ENCODE assay signal across 9 mouse cellular contexts in the genomic region with DNA sequence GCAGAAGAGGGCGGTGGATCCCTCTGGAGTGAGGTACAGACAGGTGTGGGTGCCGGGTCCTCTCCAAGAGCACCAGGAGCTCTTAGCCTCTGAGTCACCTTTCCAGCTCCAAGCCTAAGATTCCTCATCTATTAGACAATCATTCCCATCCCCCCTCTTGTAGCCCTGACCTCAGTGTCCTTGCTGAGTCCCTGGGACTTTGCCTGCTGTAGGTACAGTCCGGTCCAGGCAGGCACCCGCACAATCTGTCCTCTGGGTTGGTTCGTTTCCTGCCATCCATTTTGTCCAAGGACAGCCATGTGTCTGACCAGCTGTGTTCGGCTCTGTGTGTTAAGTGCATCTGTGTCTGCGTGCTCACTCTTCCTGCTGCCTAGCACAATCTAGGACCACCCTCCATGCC. TPM values are rescaled to one million over a fixed set of nuclear protein-coding genes. Genes with fewer than 3 reads are reported as not detected.
DNase-seq lines count a peak whose midpoint lies in the region; ATAC-seq and TF ChIP-seq lines count a peak whose summit lies in the region.
"Had no signal": no experiment of that assay in that cellular context is flagged by ENCODE, and none has a peak within 500 bp of the region (broad histone marks: within the 10 kb centered on the region; RNA-seq: fewer than 3 reads in every experiment).

No protein-coding gene starts in this region.

- no peak overlapping the region for H3K4me2 ChIP-seq in heart, postnatal 0 days (ENCODE audit: low read depth, low read length)
- no peak overlapping the region for H3K4me2 ChIP-seq in embryonic facial prominence, embryonic 13.5 days
- peak overlapping the region; percentile 23; the same call in 1 of the 2 replicates for H3K4me2 ChIP-seq in limb, embryonic 13.5 days (replicated peaks)
- H3K4me2 ChIP-seq: liver, embryonic 13.5 days had no signal

- H3K36me3 ChIP-seq in heart, postnatal 0 days (replicated peaks; ENCODE audit: control insufficient read depth, insufficient read depth, low read length) = peaks cover 30% of the 10 kb centered on the region
- H3K36me3 ChIP-seq in embryonic facial prominence, embryonic 13.5 days = peaks cover 43% of the 10 kb centered on the region
- H3K36me3 ChIP-seq in limb, embryonic 13.5 days = peaks cover 36% of the 10 kb centered on the region

- DNase-seq in heart, postnatal 0 days (ENCODE audit: low spot score) = no peak
- no peak for DNase-seq in heart, adult 18-20 months
- DNase-seq in ES-CJ7 (ENCODE audit: low read depth, low spot score) = peak; percentile 51
- DNase-seq in urinary bladder, postnatal 25 days (ENCODE audit: low spot score) = no peak
- DNase-seq in spleen, postnatal 36 days (ENCODE audit: low spot score in 2 of 2) = no peak
- DNase-seq: liver, embryonic 13.5 days had no signal

- H3K27ac ChIP-seq in heart, postnatal 0 days (ENCODE audit: low read depth) = peak overlapping the region; percentile 78
- H3K27ac ChIP-seq in embryonic facial prominence, embryonic 13.5 days = peak overlapping the region; percentile 86
- H3K27ac ChIP-seq in limb, embryonic 13.5 days = peak overlapping the region; percentile 77

- no peaks in the 10 kb centered on the region for H3K9me3 ChIP-seq in heart, postnatal 0 days (replicated peaks; ENCODE audit: control insufficient read depth, low read length)
- no peaks in the 10 kb centered on the region for H3K9me3 ChIP-seq in embryonic facial prominence, embryonic 13.5 days
- H3K9me3 ChIP-seq in limb, embryonic 13.5 days = no peaks in the 10 kb centered on the region
- H3K9me3 ChIP-seq: liver, embryonic 13.5 days had no signal

- no peak overlapping the region for H3K9ac ChIP-seq in heart, postnatal 0 days (replicated peaks; ENCODE audit: low read depth, low read length)
- no peak overlapping the region for H3K9ac ChIP-seq in embryonic facial prominence, embryonic 13.5 days
- no peak overlapping the region for H3K9ac ChIP-seq in limb, embryonic 13.5 days
- H3K9ac ChIP-seq: liver, embryonic 13.5 days had no signal

- 66% methylated on average over 7 of the region's 7 CpGs for WGBS in heart, postnatal 0 days
- WGBS in embryonic facial prominence, embryonic 13.5 days = 73% methylated on average over 7 of the region's 7 CpGs
- 75% methylated on average over 7 of the region's 7 CpGs for WGBS in limb, embryonic 13.5 days

- no peak for ATAC-seq in heart, postnatal 0 days (ENCODE audit: insufficient read depth, low read depth)
- ATAC-seq in embryonic facial prominence, embryonic 13.5 days (ENCODE audit: insufficient number of reproducible peaks, insufficient read depth, low FRiP score, low TSS enrichment, low read depth) = no peak
- ATAC-seq in limb, embryonic 13.5 days (ENCODE audit: low FRiP score, low read depth) = no peak
- no peak for ATAC-seq in megakaryocyte-erythroid progenitor cell, adult 5-6 weeks (replicated peaks; ENCODE audit: low FRiP score, low TSS enrichment, poor library complexity, severe bottlenecking)

- H3K4me1 ChIP-seq in heart, postnatal 0 days (ENCODE audit: control insufficient read depth, insufficient read depth) = no peaks in the 10 kb centered on the region; the same call in 1 of the 2 replicates
- H3K4me1 ChIP-seq in embryonic facial prominence, embryonic 13.5 days = peaks cover 13% of the 10 kb centered on the region
- peaks cover 24% of the 10 kb centered on the region for H3K4me1 ChIP-seq in limb, embryonic 13.5 days

- no peak for TF ChIP-seq EP300 in heart, postnatal 0 days (IDR thresholded peaks at IDR 0.05; ENCODE audit: low read depth)

- no peak for TF ChIP-seq CTCF in heart, postnatal 0 days (IDR thresholded peaks at IDR 0.05; ENCODE audit: low read depth)

- no peak overlapping the region for H3K4me3 ChIP-seq in heart, postnatal 0 days (ENCODE audit: low read depth, low read length)
- H3K4me3 ChIP-seq in embryonic facial prominence, embryonic 13.5 days = no peak overlapping the region
- no peak overlapping the region for H3K4me3 ChIP-seq in limb, embryonic 13.5 days
- H3K4me3 ChIP-seq: liver, embryonic 13.5 days had no signal

- H3K27me3 ChIP-seq in heart, postnatal 0 days (ENCODE audit: control insufficient read depth, insufficient read depth, low read length) = no peaks in the 10 kb centered on the region
- no peaks in the 10 kb centered on the region for H3K27me3 ChIP-seq in embryonic facial prominence, embryonic 13.5 days
- H3K27me3 ChIP-seq in limb, embryonic 13.5 days = no peaks in the 10 kb centered on the region
- H3K27me3 ChIP-seq: liver, embryonic 13.5 days had no signal

RNA-seq across cellular contexts. Expression of a gene that starts 12.5 kb away (rescaled TPM):
- total RNA-seq in heart, postnatal 0 days (2014; rRNA removed; ENCODE audit: low replicate concordance) = 22.4 and 23.2 TPM in 2 replicates
- 11.4 and 12.4 TPM in 2 replicates for polyA plus RNA-seq in heart, postnatal 0 days (2015; fragmentation: Nextera tagmentation; extraction: Ambion mirVana)
- total RNA-seq in heart, adult 18-20 months (2021) = 1 to 10 TPM; 7.5 to 8.6 TPM
- 31.5 and 33.0 TPM in 2 replicates for polyA plus RNA-seq in embryonic facial prominence, embryonic 13.5 days (2015; fragmentation: Nextera tagmentation; extraction: Ambion mirVana)
- 32.5 TPM in 2 replicates for polyA plus RNA-seq in limb, embryonic 13.5 days (2015; fragmentation: Nextera tagmentation; extraction: Ambion mirVana)
- 28.3 and 41.5 TPM in 2 replicates for total RNA-seq in megakaryocyte-erythroid progenitor cell, adult 5-6 weeks (2014; fragmentation: Nextera tagmentation)
- total RNA-seq in megakaryocyte-erythroid progenitor cell, adult 5-6 weeks (2017) = 28.8 and 53.1 TPM in 2 replicates

RNA-seq across cellular contexts. Expression of a gene that starts 16.3 kb away (rescaled TPM):
- 5.5 and 17.6 TPM in 2 replicates for total RNA-seq in heart, postnatal 0 days (2014; rRNA removed; ENCODE audit: low replicate concordance)
- 4.2 and 4.4 TPM in 2 replicates for polyA plus RNA-seq in heart, postnatal 0 days (2015; fragmentation: Nextera tagmentation; extraction: Ambion mirVana)
- total RNA-seq in heart, adult 18-20 months (2021) = 10 to 100 TPM in 1 of 2 experiments, 1 to 10 TPM in 1; 9.2 to 10.8 TPM
- polyA plus RNA-seq in embryonic facial prominence, embryonic 13.5 days (2015; fragmentation: Nextera tagmentation; extraction: Ambion mirVana) = 5.6 and 5.8 TPM in 2 replicates
- 6.1 and 6.5 TPM in 2 replicates for polyA plus RNA-seq in limb, embryonic 13.5 days (2015; fragmentation: Nextera tagmentation; extraction: Ambion mirVana)
- total RNA-seq in megakaryocyte-erythroid progenitor cell, adult 5-6 weeks (2014; fragmentation: Nextera tagmentation) = 3.6 TPM in 1 of 2 replicates, not detected in the other
- total RNA-seq in megakaryocyte-erythroid progenitor cell, adult 5-6 weeks (2017) = not detected in 2 replicates

RNA-seq across cellular contexts. Expression of a gene that starts 27.9 kb away (rescaled TPM):
- total RNA-seq in heart, postnatal 0 days (2014; rRNA removed; ENCODE audit: low replicate concordance) = 3.7 and 22.0 TPM in 2 replicates
- polyA plus RNA-seq in heart, postnatal 0 days (2015; fragmentation: Nextera tagmentation; extraction: Ambion mirVana) = 1.3 and 2.0 TPM in 2 replicates
- total RNA-seq in heart, adult 18-20 months (2021) = 1 to 10 TPM; 3.7 to 6.4 TPM
- polyA plus RNA-seq in embryonic facial prominence, embryonic 13.5 days (2015; fragmentation: Nextera tagmentation; extraction: Ambion mirVana) = 3.3 and 3.9 TPM in 2 replicates
- polyA plus RNA-seq in limb, embryonic 13.5 days (2015; fragmentation: Nextera tagmentation; extraction: Ambion mirVana) = 3.6 and 4.5 TPM in 2 replicates
- total RNA-seq in megakaryocyte-erythroid progenitor cell, adult 5-6 weeks (2014; fragmentation: Nextera tagmentation) = 5.0 and 5.4 TPM in 2 replicates
- 2.3 and 12.5 TPM in 2 replicates for total RNA-seq in megakaryocyte-erythroid progenitor cell, adult 5-6 weeks (2017)

RNA-seq across cellular contexts. Expression of a gene that starts 59.0 kb away (rescaled TPM):
- 79.2 and 118 TPM in 2 replicates for total RNA-seq in heart, postnatal 0 days (2014; rRNA removed; ENCODE audit: low replicate concordance)
- polyA plus RNA-seq in heart, postnatal 0 days (2015; fragmentation: Nextera tagmentation; extraction: Ambion mirVana) = 104 and 110 TPM in 2 replicates
- 10 to 100 TPM; 49.2 to 51.6 TPM for total RNA-seq in heart, adult 18-20 months (2021)
- polyA plus RNA-seq in embryonic facial prominence, embryonic 13.5 days (2015; fragmentation: Nextera tagmentation; extraction: Ambion mirVana) = 212 and 227 TPM in 2 replicates
- 251 and 256 TPM in 2 replicates for polyA plus RNA-seq in limb, embryonic 13.5 days (2015; fragmentation: Nextera tagmentation; extraction: Ambion mirVana)
- total RNA-seq in megakaryocyte-erythroid progenitor cell, adult 5-6 weeks (2014; fragmentation: Nextera tagmentation) = 109 and 150 TPM in 2 replicates
- 393 and 493 TPM in 2 replicates for total RNA-seq in megakaryocyte-erythroid progenitor cell, adult 5-6 weeks (2017)
